Mouse (Mus musculus): ENCODE results near the gene Cmbl.
A peak's percentile ranks its signal among the peaks of the same experiment; 100 is the strongest.

The Cmbl gene

GRCm38 (mm10) chr15:31583304-31584085 lies 18.3 kb downstream of the Cmbl start:
- DNase-seq (ENCODE audit: low spot score in 2 of 2) = no peak

GRCm38 (mm10) chr15:31585238-31585637 lies 20.0 kb downstream of the Cmbl start:
- DNase-seq (ENCODE audit: low spot score in 2 of 2) = peak; percentile 28 to 62

GRCm38 (mm10) chr15:31586088-31586487 lies 20.9 kb downstream of the Cmbl start:
- no peak for DNase-seq (ENCODE audit: low spot score in 2 of 2)

GRCm38 (mm10) chr15:31586519-31586918 lies 21.3 kb downstream of the Cmbl start:
- DNase-seq (ENCODE audit: low spot score in 2 of 2) = peak; percentile 86 to 93

GRCm38 (mm10) chr15:31587789-31588188 lies 22.6 kb downstream of the Cmbl start:
- DNase-seq (ENCODE audit: low spot score in 2 of 2) = no peak

GRCm38 (mm10) chr15:31588989-31589640 lies 23.9 kb downstream of the Cmbl start:
- no peak for DNase-seq (ENCODE audit: low spot score in 2 of 2)

- DNase-seq (ENCODE audit: low spot score in 2 of 2) = no peak
Observed at GRCm38 (mm10) chr15:31590176-31590575, 25.0 kb downstream of the Cmbl start.

GRCm38 (mm10) chr15:31592531-31592930 lies 27.3 kb downstream of the Cmbl start:
- no peak for DNase-seq (ENCODE audit: low spot score in 2 of 2)

GRCm38 (mm10) chr15:31594260-31594659 lies 29.1 kb downstream of the Cmbl start:
- peak in 1 of 2 experiments; percentile 38 for DNase-seq (ENCODE audit: low spot score in 2 of 2)

GRCm38 (mm10) chr15:31595651-31596050 lies 30.5 kb downstream of the Cmbl start:
- DNase-seq (ENCODE audit: low spot score in 2 of 2) = no peak

GRCm38 (mm10) chr15:31599834-31600233 lies 34.6 kb downstream of the Cmbl start:
- DNase-seq (ENCODE audit: low spot score in 2 of 2) = no peak

GRCm38 (mm10) chr15:31601279-31601645 lies 36.1 kb downstream of the Cmbl start:
- DNase-seq (ENCODE audit: low spot score in 2 of 2) = no peak

- peak; percentile 99 for DNase-seq (ENCODE audit: low spot score in 2 of 2)
Observed at GRCm38 (mm10) chr15:31601646-31602374, 36.6 kb downstream of the Cmbl start, which contains the start of the genes Cct5 and Fam173b. Gene Cct5, minus strand, starts transcription at chr15:31601804. Gene Fam173b, plus strand, starts transcription at chr15:31601852.

GRCm38 (mm10) chr15:31602426-31602825 lies 37.2 kb downstream of the Cmbl start:
- peak in 1 of 2 experiments; percentile 63 for DNase-seq (ENCODE audit: low spot score in 2 of 2)

GRCm38 (mm10) chr15:31603113-31603512 lies 37.9 kb downstream of the Cmbl start:
- DNase-seq (ENCODE audit: low spot score in 2 of 2) = no peak

- DNase-seq (ENCODE audit: low spot score in 2 of 2) = no peak
Observed at GRCm38 (mm10) chr15:31606821-31607220, 41.6 kb downstream of the Cmbl start.

GRCm38 (mm10) chr15:31611027-31611426 lies 45.8 kb downstream of the Cmbl start:
- no peak for DNase-seq (ENCODE audit: low spot score in 2 of 2)

- DNase-seq (ENCODE audit: low spot score in 2 of 2) = no peak
Observed at GRCm38 (mm10) chr15:31611976-31612375, 46.8 kb downstream of the Cmbl start.

GRCm38 (mm10) chr15:31613826-31614453 lies 48.8 kb downstream of the Cmbl start:
- no peak for DNase-seq (ENCODE audit: low spot score in 2 of 2)

- DNase-seq (ENCODE audit: low spot score in 2 of 2) = no peak
Observed at GRCm38 (mm10) chr15:31614666-31615065, 49.5 kb downstream of the Cmbl start.

- no peak for DNase-seq (ENCODE audit: low spot score in 2 of 2)
Observed at GRCm38 (mm10) chr15:31617261-31617660, 52.1 kb downstream of the Cmbl start.

- DNase-seq (ENCODE audit: low spot score in 2 of 2) = no peak
Observed at GRCm38 (mm10) chr15:31619521-31619920, 54.3 kb downstream of the Cmbl start.
